Mouse (Mus musculus) thymus, adult 2 months (tissue): ENCODE results near the gene Dhrs2. TPM values are rescaled to one million over a fixed set of nuclear protein-coding genes. Genes with fewer than 3 reads are reported as not detected.
A peak's percentile ranks its signal among the peaks of the same experiment; 100 is the strongest.

Experiments used
- DNase-seq: peaks from one replicate; pipeline ENCODE4 v3.0.0; 2021
- H3K27ac ChIP-seq: fragments of 200-500 bp; 2 replicates; pipeline ENCODE4 v1.5.1; 2012; ENCODE audit warnings: low read length, control low read depth; ENCODE audit not compliant: control insufficient read depth, insufficient read depth
- H3K27me3 ChIP-seq: fragments of 200-500 bp; 2 replicates; pipeline ENCODE4 v1.6.1; 2012; ENCODE audit warnings: mild to moderate bottlenecking, low read length, moderate library complexity, mixed read lengths; ENCODE audit not compliant: control insufficient read depth, insufficient read depth
- H3K36me3 ChIP-seq: fragments of 200-500 bp; 2 replicates; pipeline ENCODE4 v1.6.1; 2012; ENCODE audit warnings: mild to moderate bottlenecking, low read length, moderate library complexity; ENCODE audit not compliant: control insufficient read depth, insufficient read depth
- H3K4me1 ChIP-seq: fragments of 200-500 bp; replicated peaks from 2 replicates; pipeline ENCODE4 v1.6.1; 2012; ENCODE audit warnings: low read length; ENCODE audit not compliant: control insufficient read depth, insufficient read depth
- H3K4me3 ChIP-seq: fragments of 200-500 bp; 2 replicates; pipeline ENCODE4 v1.5.1; 2012; ENCODE audit warnings: mild to moderate bottlenecking, low read length, control low read depth, moderate library complexity; ENCODE audit not compliant: control insufficient read depth, insufficient read depth
- CTCF ChIP-seq: fragments of 200-500 bp; IDR thresholded peaks from 2 replicates; pipeline ENCODE4 v1.5.1; 2012; ENCODE audit warnings: mild to moderate bottlenecking, control low read depth, low read length, moderate library complexity, borderline replicate concordance; ENCODE audit not compliant: control insufficient read depth, poor library complexity, insufficient read depth; ENCODE audit errors: extremely low read depth
- POLR2A ChIP-seq: fragments of 200-500 bp; IDR thresholded peaks from 2 replicates; pipeline ENCODE4 v1.6.1; 2012; ENCODE audit warnings: mild to moderate bottlenecking, low read length, control low read depth, moderate library complexity; ENCODE audit not compliant: control insufficient read depth, poor library complexity, insufficient read depth; ENCODE audit errors: extremely low read depth
- WGBS: fragments of 180-500 bp; shearing (Covaris S2); methylation state at CpG from one replicate; pipeline ENCODE4 v1.1.7; 2018; 5-methylcytosine and 5-hydroxymethylcytosine counted together
- polyA plus RNA-seq: library from polyadenylated mRNA; depleted of rRNA; stranded (reverse); fragments of >200 nt; gene quantifications from 2 replicates; pipeline ENCODE4 v1.2.3, GENCODE M21; 2012; rRNA removed

Dhrs2 gene
- polyA plus RNA-seq, 1 experiment = 0.50 TPM

GRCm38 (mm10) chr14:55271158-55271557 is 49.4 kb downstream of the Dhrs2 start:
- 37% methylated on average over 3 of the region's 3 CpGs for WGBS
- no peaks in the 10 kb centered on the region for H3K36me3 ChIP-seq

GRCm38 (mm10) chr14:55273023-55273422 is 51.2 kb downstream of the Dhrs2 start:
- TF ChIP-seq POLR2A (no peak), CTCF (no peak)
- whole genome bisulfite sequencing = 86% methylated on average over 4 of the region's 4 CpGs
- no peak overlapping the region for H3K27ac ChIP-seq
- no peaks in the 10 kb centered on the region for H3K4me1 ChIP-seq
- DNase-seq = no peak
- H3K27me3 ChIP-seq = no peaks in the 10 kb centered on the region
- H3K36me3 ChIP-seq = no peaks in the 10 kb centered on the region
- H3K4me3 ChIP-seq = no peak overlapping the region

More at GRCm38 (mm10) chr14:55271158-55271557, 49.4 kb downstream of the Dhrs2 start:
- H3K27me3 ChIP-seq = no peaks in the 10 kb centered on the region
- H3K4me1 ChIP-seq = no peaks in the 10 kb centered on the region
- no peak for TF ChIP-seq POLR2A
- TF ChIP-seq CTCF = no peak
- peak; percentile 36 for DNase-seq
- H3K4me3 ChIP-seq = no peak overlapping the region
- H3K27ac ChIP-seq = no peak overlapping the region

GRCm38 (mm10) chr14:55274810-55275209 is 53.0 kb downstream of the Dhrs2 start:
- Histone ChIP-seq H3K27ac (no peak overlapping the region), H3K4me3 (no peak overlapping the region), H3K4me1 (no peaks in the 10 kb centered on the region), H3K27me3 (no peaks in the 10 kb centered on the region), H3K36me3 (no peaks in the 10 kb centered on the region)
- WGBS = 92% methylated on average over 6 of the region's 6 CpGs
- no peak for TF ChIP-seq POLR2A
- TF ChIP-seq CTCF = no peak
- DNase-seq = no peak

- Histone ChIP-seq H3K4me1 (no peaks in the 10 kb centered on the region), H3K36me3 (no peaks in the 10 kb centered on the region), H3K27ac (no peak overlapping the region), H3K4me3 (no peak overlapping the region), H3K27me3 (no peaks in the 10 kb centered on the region)
- TF ChIP-seq POLR2A = no peak
- no peak for TF ChIP-seq CTCF
- WGBS = 96% methylated on average over 7 of the region's 7 CpGs
- DNase-seq = no peak
These were observed 57.7 kb downstream of the Dhrs2 start for GRCm38 (mm10) chr14:55279322-55280069.

Other genes with a start within 250 kb of the Dhrs2 start
- gene Gm17428, start 245.1 kb upstream of the Dhrs2 start, polyA plus RNA-seq = not detected in 2 replicates
- gene Myh7, start 227.4 kb upstream of the Dhrs2 start, polyA plus RNA-seq = 0.23 and 0.96 TPM in 2 replicates
- 24.6 and 31.0 TPM in 2 replicates for gene Ngdn, start 206.6 kb upstream of the Dhrs2 start, polyA plus RNA-seq
- 6.3 and 6.6 TPM in 2 replicates for gene Zfhx2, start 129.7 kb upstream of the Dhrs2 start, polyA plus RNA-seq
- gene Thtpa, start 127.2 kb upstream of the Dhrs2 start, polyA plus RNA-seq = 6.0 and 6.1 TPM in 2 replicates
- gene Ap1g2, start 115.4 kb upstream of the Dhrs2 start, polyA plus RNA-seq = 91.5 and 94.5 TPM in 2 replicates
- gene Jph4, start 105.1 kb upstream of the Dhrs2 start, polyA plus RNA-seq = 0.37 and 0.51 TPM in 2 replicates